Comparison of ENCODE assay signal across 8 mouse cellular contexts in genomic region chr4:126429347-126430079, GRCm38 (mm10). TPM values are rescaled to one million over a fixed set of nuclear protein-coding genes. Genes with fewer than 3 reads are reported as not detected.
A peak's percentile ranks its signal among the peaks of the same experiment; 100 is the strongest.
DNase-seq lines count a peak whose midpoint lies in the region; TF ChIP-seq lines count a peak whose summit lies in the region.

Ago3 (minus strand) TSS chr4:126429556.

- H3K4me3 ChIP-seq in gastrocnemius, adult 2 months: peak within 1 kb of the TSS; percentile 77
- H3K4me3 ChIP-seq in megakaryocyte, embryonic 14.5 days (replicated peaks): peak within 1 kb of the TSS; percentile 100

- no peaks in the 10 kb centered on the region for H3K27me3 ChIP-seq in megakaryocyte, embryonic 14.5 days (replicated peaks)

- peaks cover 14% of the 10 kb centered on the region for H3K36me3 ChIP-seq in megakaryocyte, embryonic 14.5 days (replicated peaks; ENCODE audit: low read length)

- DNase-seq in WW6 (ENCODE audit: low read depth, low spot score): peak; percentile 79
- DNase-seq in cerebellum, postnatal 4 days (ENCODE audit: low spot score in 2 of 2): peak; percentile 88 to 93
- peak; percentile 97 for DNase-seq in gastrocnemius, adult 2 months
- peak; percentile 56 for DNase-seq in hindlimb bud, embryonic 11.5 days (ENCODE audit: extremely low spot score, low read depth, low spot score)
- peak; percentile 87 to 90 for DNase-seq in left cerebral cortex, adult 8-10 months (ENCODE audit: low spot score in 2 of 2)
- peak; percentile 93 to 96 for DNase-seq in right cerebral cortex, postnatal 10 days (ENCODE audit: low spot score in 2 of 2)
- peak; percentile 92 for DNase-seq in urinary bladder, postnatal 25 days (ENCODE audit: low spot score)

- no peaks in the 10 kb centered on the region for H3K9me3 ChIP-seq in megakaryocyte, embryonic 14.5 days

- peaks cover 48% of the 10 kb centered on the region for H3K4me1 ChIP-seq in megakaryocyte, embryonic 14.5 days

- TF ChIP-seq CTCF in gastrocnemius, adult 2 months (IDR thresholded peaks at IDR 0.05): no peak

- peak within 1 kb of the TSS; percentile 97 for H3K27ac ChIP-seq in gastrocnemius, adult 2 months

- intact Hi-C loops in gastrocnemius, adult 2 months (cut with DNase I): loop anchor here (2.0 kb wide), 1 partner anchor 39 kb away; the partner anchor contains the start of gene Ago1

RNA-seq across cellular contexts. Expression of gene Ago3, which starts in this region (rescaled TPM):
- total RNA-seq in gastrocnemius, adult 2 months (2021): 10 to 100 TPM in 1 of 2 experiments, 1 to 10 TPM in 1; 7.6 to 11.6 TPM
- 10 to 100 TPM; 28.9 to 38.8 (median 32.1) TPM for total RNA-seq in left cerebral cortex, adult 8-10 months (2022)
- polyA plus RNA-seq in megakaryocyte, embryonic 14.5 days (2012; ENCODE audit: insufficient read depth, low replicate concordance): 0.02 and 4.4 TPM in 2 replicates

Comparison
In these comparisons a context has a peak if more than half of its experiments do, and no peak if none do; other contexts are left out.
1. Peak in every context shown above with its lines: DNase-seq, H3K4me3 ChIP-seq and H3K27ac ChIP-seq.